Mouse (Mus musculus) retina, postnatal 1 day (tissue): ENCODE data around the gene Prkci.

Experiments used
- DNase-seq: peaks from one replicate; pipeline ENCODE4 v3.0.0-alpha.2; 2012

Gene Prkci

DNA sequence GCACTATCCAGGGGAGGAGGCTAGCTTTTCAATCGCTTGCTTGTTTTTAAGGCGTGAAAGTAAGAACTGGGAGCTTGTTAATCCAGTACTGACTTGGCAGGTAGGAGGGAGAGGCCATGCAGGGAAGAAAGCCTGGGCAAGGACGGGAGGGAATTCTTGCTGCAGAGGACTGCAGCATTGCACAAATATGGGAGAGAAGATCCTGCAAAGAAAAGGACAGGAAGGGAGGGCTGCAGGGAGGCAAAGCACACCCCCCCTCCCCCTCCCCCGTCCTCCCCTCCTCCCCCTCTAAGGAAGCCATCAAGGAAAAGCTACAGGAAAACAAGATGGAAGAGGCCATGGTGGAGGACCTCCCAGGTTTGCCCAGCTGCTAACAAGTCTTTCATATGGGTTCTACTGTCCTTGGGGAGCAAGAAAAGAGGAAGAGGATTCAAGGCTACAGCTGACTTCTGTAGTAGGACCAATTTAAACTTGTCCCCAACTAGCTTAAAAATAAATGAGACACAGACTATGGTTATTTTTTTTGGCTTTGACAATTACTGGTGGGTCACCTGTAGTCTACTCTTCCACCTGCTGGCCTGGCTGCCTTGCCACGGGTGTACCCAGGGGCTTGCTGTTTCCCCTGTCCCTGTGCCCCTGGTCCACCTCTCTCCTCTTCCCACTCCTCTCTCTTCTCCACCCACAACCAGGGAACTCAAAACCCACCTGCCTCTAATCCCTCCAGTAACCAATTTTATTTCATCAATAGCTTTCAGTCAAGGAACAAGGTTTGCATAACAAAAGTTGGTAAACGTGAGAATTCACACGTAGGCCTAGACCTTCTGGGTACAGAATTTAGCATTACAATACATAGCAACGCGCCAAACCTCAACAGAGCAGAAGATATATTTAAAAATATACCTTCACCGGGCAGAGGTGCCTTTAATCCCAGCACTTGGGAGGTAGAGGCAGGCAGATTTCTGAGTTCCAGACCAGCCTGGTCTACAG lies 93.5 kb downstream of the Prkci start:
- DNase-seq, result no peak

DNA sequence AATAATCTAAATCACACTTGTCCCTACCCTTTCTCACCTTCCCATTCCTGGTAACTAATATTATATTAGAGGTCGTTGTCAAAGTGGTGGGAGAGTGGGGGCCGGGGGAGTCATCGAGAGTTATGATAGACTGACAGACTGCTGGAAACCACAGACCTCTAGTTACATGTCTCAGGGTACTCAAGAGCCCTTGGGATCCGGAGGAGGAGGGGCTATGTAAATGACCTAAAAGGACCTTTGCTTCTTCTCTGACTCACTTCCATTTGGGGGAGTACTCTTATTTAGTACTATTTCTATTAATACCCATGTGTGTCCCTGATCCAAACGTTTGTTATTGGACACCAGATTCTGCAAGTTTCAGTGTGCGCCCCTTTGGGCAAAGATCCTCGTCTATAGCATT lies 94.4 kb downstream of the Prkci start:
- DNase-seq, result no peak

DNA sequence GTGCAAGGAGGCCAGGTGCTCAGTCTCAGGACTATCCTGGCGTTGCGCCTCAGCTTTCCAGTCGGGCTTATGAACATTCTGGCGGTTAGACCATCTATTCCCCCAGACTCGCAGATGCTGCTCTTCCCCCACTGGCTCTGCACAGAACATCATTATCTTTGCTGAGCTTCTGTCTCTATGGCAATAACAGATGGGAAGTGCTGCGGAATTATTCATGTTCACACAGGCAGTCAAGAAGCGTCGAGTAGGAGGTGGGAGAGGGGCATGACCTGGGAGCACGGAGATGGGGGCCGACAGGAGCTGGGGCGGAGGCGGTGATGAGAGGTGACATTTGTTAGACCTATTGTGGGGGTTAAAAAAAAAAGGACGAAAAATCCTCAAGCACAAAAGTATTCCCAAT lies 97.6 kb downstream of the Prkci start:
- DNase-seq, result peak; percentile 94

DNA sequence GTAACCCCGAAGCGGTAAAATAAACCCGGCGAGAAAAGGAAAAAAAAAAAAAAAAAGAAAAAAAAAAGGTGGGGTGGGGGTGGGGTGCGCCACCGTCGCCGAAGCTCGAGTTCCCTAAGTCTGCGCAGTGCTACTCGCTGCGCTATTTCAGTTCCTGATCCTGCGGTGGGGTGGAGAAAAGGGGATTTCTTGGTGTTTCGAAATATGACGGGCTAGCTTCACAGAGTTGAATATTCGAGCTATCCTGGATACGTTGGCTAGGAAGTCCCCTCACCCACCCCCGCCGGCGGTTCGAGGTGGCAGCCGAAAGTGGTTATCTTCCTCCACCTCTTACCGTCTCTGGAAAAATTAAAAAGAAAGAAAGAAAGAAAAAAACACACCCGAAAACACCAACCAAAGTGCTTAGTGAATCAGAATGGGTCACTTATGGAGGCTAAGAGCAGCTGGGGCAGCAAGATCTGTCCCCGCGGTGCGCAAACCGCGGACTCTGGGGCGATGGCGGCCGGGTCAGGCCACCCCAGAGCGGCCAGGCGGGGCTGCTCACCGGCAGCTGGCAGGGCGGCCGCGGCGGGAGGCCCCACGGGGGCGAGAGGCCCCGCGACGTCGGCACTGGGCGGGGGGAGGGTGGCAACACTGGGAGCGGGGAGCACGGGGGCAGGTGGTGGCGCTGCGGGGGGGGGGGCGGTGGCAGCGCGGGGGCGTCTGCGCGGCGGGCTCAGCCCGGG lies 98.2 kb downstream of the Prkci start:
- peak; percentile 94 for DNase-seq

DNA sequence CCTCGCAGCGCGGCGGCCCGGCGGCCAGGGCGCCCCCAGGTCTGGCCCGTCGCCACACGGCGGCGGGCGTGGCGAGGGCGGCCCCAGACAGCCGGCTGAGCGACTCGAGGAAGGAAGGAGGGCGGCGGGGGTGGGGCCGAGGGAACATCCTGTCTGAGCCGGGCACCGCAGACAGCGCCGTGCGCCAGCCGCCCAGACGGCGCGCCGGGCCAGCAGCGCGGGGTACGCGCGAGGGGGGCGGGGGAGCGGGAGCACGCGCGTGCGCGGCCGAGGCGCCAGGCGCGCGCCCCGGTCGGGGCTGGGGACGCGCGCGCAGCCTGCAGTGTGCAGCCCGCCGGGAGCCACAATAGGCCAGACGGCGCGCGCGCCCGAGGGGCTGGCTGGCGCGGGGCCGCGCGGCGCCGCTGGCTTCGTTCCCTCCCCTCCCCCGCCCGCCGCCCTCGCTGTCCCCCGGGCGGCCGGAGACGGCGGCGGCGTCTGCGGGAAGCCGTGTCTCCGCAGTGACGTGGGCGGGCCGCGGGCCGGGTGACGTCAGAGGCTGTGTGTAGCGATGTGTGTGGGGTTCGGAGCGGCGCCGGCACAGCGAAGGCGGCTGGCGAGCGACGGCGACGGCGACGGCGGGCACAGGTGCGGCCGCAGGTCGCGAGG lies 99.1 kb downstream of the Prkci start, which contains the start of gene Skil:
Gene Skil, plus strand, starts transcription at position 528 of the 648 bp plus-strand sequence.
- DNase-seq, result peak; percentile 98

DNA sequence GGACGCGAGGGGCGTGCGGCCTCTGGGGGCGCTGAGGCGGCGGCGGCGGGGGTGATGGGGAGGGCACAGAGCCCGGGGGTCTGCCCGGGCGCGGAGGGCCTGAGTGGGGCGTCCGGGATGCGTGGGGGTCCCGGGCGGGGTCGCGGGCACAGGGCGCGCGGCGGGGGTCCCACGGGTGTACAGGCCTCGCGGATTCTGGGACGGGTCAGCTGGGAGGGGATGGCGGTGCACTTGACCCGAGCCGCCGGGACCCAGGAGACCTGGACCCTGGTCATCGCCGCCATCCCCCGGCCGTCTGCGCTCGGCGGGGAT lies 99.6 kb downstream of the Prkci start:
- DNase-seq, result no peak

DNA sequence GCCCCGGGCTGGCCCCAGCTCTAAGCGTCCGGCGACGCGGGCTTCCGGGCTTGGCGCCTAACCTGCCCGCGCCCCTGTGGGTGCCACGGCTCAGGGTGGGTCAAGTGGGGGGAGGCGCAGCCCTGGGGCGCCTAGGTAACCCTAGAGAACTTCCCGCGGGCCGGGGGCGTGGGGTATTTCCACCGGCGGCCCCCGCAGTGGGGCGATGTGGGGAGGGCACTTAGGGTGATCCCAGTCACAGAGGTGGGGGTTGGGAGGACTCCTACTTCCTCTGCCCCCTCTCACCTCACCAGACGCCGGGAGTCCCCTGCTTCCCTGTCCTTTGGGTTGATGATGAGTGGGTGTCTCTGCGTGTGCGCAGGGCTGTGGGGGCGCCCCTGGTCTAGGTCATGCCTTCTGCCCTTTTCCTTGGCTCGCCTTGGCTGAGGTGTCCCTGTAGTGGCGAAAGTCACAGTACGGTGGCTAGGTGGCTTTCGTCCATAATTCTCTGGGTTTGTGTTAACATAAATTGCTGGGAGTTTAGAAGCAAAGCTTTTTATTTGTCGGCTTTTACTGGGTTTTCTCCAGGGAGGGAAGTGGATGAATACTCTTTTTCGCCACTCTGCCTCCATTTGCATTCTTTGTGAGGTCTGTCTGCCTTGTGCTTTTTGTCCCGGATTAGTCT lies 100.1 kb downstream of the Prkci start:
- DNase-seq, result peak; percentile 58

DNA sequence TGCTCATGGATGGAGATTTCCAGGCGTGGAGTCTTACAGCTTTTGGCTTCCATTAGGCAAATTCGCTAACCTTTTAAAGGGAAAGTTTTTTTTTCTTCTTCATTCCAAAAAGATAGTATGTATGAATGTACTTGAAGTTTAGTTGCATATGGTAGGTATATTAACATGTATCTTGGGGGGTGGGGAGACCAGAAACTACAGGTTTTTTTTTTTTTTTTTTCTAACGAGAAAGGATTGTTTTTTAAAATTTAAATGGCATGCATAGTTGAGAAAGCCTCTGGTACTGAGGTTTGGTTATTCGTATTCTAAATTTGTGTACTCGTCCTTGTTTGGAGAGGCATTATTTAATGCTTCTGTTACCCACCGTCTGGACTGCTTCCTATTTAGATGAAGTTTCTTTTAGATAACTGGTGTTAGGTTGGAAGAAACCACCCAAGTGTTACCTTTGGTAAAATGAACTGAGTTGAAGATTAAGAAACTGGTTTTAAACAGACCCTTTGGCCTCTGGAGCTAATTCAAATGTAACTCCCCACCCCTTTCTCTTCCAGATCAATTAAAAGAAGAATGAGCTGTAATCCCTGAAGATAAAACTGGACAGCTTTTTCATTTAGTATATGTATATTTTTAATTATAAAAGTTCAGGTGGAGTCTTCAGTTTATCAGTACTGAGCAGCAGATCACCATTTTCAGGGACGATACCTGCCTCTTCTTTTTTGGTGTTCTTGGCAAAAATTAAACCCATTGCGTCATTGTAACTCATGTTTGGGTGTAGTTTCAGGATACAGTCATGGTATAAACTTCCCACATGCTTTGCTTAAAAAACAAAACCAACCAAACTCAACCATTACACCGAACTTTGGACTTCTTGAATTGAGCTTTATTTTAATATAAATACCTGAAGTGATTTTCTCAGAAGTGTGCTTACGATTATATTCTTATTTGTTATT lies 100.9 kb downstream of the Prkci start:
- DNase-seq, result no peak

DNA sequence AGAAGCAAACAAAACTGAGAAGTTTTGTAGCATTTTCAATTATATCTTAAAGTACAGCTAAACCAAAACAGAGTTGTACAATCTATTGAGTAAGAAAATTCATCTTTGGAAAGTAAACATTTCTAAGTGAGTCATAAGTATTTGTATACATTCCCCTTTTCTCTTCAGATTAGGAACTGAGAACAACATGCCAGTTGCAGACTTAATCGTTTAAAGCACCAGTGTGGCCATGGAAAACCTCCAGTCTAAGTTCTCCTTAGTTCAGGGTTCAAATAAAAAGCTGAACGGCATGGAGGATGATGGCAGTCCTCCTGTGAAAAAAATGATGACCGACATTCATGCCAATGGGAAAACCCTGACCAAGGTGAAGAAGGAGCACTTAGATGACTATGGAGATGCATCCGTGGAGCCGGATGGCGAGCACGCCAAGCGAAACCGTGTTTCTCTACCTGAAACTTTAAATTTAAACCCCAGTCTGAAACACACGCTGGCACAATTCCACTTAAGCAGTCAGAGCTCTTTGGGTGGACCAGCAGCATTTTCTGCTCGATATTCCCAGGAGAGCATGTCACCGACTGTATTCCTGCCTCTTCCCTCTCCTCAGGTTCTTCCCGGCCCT lies 101.7 kb downstream of the Prkci start:
- DNase-seq, result no peak

DNA sequence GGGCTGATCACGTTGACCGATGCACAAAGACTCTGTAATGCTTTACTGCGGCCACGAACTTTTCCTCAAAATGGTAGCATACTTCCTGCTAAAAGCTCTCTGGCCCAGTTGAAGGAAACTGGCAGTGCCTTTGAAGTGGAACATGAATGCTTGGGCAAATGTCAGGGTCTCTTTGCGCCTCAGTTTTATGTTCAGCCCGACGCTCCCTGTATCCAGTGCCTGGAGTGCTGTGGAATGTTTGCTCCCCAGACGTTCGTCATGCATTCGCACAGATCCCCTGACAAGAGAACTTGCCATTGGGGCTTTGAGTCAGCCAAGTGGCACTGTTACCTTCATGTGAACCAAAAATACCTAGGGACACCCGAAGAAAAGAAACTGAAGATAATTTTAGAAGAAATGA lies 102.4 kb downstream of the Prkci start:
- DNase-seq, result no peak

DNA sequence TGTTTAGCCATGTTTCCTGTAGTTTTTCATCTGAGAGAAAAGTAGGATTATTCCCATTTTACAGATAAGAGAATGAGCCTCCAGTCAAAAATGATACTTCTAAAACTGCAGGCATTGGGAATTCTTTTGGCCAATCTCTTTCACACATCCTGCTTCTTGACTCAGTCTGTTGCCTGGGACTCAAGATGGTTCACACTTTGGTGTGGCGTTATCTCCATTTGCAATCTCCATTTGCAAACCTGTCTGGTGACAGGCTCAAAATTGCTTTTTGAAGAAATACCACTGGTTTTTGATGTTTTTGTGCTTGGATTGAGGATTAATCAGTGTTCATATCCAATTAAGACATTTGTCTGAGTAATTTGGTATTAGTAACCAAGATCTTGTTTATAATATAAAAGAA lies 103.0 kb downstream of the Prkci start:
- DNase-seq, result no peak

DNA sequence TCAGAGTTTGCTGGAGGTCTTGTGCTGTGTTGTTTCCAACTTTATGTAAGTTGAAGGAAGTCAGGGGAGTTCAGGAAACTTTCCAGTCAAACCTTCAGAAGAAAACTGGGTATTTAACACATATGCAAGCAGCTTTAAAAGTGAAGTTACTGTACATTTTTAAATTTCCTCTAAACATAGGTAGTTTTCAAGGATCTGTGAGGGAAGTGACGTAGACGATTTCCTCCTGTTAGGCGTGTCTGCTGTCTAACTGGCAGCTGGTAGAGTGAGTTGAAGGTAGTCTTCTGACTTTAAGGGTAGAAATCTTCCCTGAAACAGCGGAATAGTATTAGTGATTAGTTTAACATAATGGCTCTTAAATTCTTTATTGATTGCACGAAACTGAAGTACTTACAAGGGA lies 104.5 kb downstream of the Prkci start:
- no peak for DNase-seq

DNA sequence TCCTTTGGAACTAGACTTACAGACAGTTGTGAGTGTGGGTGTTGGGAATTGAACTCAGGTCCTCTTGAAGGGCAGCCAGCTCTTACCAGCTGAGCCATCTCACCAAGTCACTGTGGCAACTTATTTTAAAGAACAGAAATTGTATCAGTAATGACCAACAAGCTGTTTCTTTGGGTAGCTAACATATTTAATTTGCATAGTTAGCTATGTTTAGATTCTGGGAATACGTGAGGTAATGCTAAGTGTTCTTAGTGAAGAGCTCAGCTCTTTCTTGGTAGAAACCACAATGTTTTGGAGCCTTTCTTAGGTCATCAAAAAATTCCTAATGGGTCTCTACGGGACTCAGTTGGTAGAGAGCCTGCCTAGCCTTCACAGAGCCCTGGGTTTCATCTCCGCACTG lies 105.3 kb downstream of the Prkci start:
- DNase-seq, result no peak
